Mouse (Mus musculus): ENCODE results near the gene Ptrh1. TPM values are rescaled to one million over a fixed set of nuclear protein-coding genes. Genes with fewer than 3 reads are reported as not detected.

The Ptrh1 gene
- polyA plus RNA-seq, 1 experiment from 2014 or later, result 6.7 TPM

- H3K9ac ChIP-seq, result no peak overlapping the region
Observed at GRCm38 (mm10) chr2:32808816-32809566, 33.4 kb downstream of the Ptrh1 start.

DNA sequence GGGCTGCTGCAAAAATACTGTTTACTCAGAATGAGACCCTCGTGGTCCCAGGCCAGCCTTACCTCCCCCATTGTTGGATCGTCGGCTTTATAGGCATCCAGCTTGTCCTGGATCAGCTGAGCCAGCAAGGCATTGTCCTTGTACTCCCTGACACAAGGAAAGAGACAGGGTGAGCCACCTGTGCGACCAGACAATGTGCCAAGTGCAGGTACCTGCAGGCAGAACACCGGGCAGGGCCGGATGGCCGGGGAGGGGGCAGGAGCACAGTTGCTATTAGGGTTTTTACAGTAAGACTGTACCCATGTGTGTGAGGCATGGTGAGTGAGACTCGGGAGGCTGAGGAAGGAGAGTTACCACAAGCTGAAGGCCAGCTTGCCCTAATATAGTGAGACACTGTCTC is 36.4 kb downstream of the Ptrh1 start:
- no peaks in the 10 kb centered on the region for H3K9me3 ChIP-seq (replicated peaks)
- H3K27ac ChIP-seq (replicated peaks), result no peak overlapping the region
- no peak for ATAC-seq (ENCODE audit: insufficient number of reproducible peaks, low FRiP score, low TSS enrichment, low read depth)
- no peak overlapping the region for H3K4me2 ChIP-seq (replicated peaks)
- no peaks in the 10 kb centered on the region for H3K27me3 ChIP-seq
- no peak overlapping the region for H3K4me3 ChIP-seq (replicated peaks)
- H3K9ac ChIP-seq, result no peak overlapping the region
- WGBS, result 75% methylated on average over 8 of the region's 8 CpGs
- H3K36me3 ChIP-seq, result peaks cover 25% of the 10 kb centered on the region; the same call in 1 of the 2 replicates
- H3K4me1 ChIP-seq, result no peaks in the 10 kb centered on the region

More at GRCm38 (mm10) chr2:32808816-32809566, 33.4 kb downstream of the Ptrh1 start:
- H3K4me1 ChIP-seq, result no peaks in the 10 kb centered on the region
- H3K36me3 ChIP-seq, result peaks cover 30% of the 10 kb centered on the region; the same call in 1 of the 2 replicates
- 92% methylated on average over 14 of the region's 14 CpGs for WGBS
- no peak for ATAC-seq (ENCODE audit: insufficient number of reproducible peaks, low FRiP score, low TSS enrichment, low read depth)
- no peak overlapping the region for H3K4me3 ChIP-seq (replicated peaks)
- H3K27ac ChIP-seq (replicated peaks), result no peak overlapping the region
- H3K9me3 ChIP-seq (replicated peaks), result no peaks in the 10 kb centered on the region
- no peak overlapping the region for H3K4me2 ChIP-seq (replicated peaks)
- no peaks in the 10 kb centered on the region for H3K27me3 ChIP-seq

DNA sequence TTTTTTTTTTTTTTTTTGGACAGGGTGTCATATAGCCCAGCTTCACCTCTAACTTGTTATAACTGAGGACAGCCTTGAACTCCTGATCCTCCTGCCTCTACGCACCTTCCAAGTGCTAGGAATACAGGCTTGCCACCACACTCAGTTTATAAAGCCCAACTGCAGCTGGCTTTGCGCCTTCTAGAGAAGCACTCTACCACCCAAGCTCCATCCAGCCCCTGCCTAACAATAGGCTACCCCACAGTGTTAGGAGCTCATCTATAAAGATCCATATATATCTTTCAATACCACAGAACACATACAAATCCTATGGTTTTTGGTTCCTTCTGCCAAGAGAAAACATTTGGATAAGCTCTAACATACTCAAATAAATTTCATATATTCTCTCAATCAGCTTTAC is 40.9 kb downstream of the Ptrh1 start:
- Histone ChIP-seq H3K4me3 (replicated peaks) (no peak overlapping the region), H3K27me3 (no peaks in the 10 kb centered on the region), H3K9ac (no peak overlapping the region), H3K9me3 (replicated peaks) (no peaks in the 10 kb centered on the region), H3K36me3 (peaks cover 5% of the 10 kb centered on the region; the same call in 1 of the 2 replicates), H3K4me1 (no peaks in the 10 kb centered on the region), H3K27ac (replicated peaks) (no peak overlapping the region), H3K4me2 (replicated peaks) (no peak overlapping the region)
- 91% methylated on average over 2 of the region's 2 CpGs for WGBS
- ATAC-seq (ENCODE audit: insufficient number of reproducible peaks, low FRiP score, low TSS enrichment, low read depth), result no peak

GRCm38 (mm10) chr2:32816946-32817581 is 41.5 kb downstream of the Ptrh1 start:
- no peak overlapping the region for H3K9ac ChIP-seq
- no peak overlapping the region for H3K4me2 ChIP-seq (replicated peaks)
- no peak overlapping the region for H3K4me3 ChIP-seq (replicated peaks)
- H3K9me3 ChIP-seq (replicated peaks), result no peaks in the 10 kb centered on the region
- no peak overlapping the region for H3K27ac ChIP-seq (replicated peaks)
- WGBS, result 72% methylated on average over 17 of the region's 17 CpGs
- H3K36me3 ChIP-seq, result peaks cover 5% of the 10 kb centered on the region; the same call in 1 of the 2 replicates
- H3K4me1 ChIP-seq, result no peaks in the 10 kb centered on the region
- H3K27me3 ChIP-seq, result no peaks in the 10 kb centered on the region
- ATAC-seq (ENCODE audit: insufficient number of reproducible peaks, low FRiP score, low TSS enrichment, low read depth), result no peak

DNA sequence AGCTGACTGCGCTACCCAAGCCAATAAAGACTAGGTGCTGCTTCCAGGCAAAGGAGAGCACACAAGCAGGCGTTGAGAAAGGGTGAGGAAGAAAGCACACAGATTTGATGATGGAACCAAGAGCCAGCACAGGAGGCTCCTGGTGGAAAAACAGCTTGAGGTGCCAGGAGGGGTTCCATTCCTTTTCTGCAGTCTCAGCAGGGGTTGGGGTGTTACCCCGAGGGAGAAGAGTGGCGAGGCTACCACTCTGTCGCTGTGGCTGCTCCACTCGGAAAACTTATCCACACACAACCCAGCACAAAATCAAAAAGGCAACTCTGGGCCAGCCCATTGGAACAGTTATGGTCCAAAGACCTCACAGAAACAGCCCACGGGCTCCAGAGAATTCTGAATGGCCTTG is 42.0 kb downstream of the Ptrh1 start:
- H3K9ac ChIP-seq, result no peak overlapping the region
- H3K4me1 ChIP-seq, result no peaks in the 10 kb centered on the region
- 71% methylated on average over 7 of the region's 7 CpGs for WGBS
- no peak overlapping the region for H3K27ac ChIP-seq (replicated peaks)
- no peaks in the 10 kb centered on the region for H3K27me3 ChIP-seq
- peaks cover 5% of the 10 kb centered on the region; the same call in 1 of the 2 replicates for H3K36me3 ChIP-seq
- no peak for ATAC-seq (ENCODE audit: insufficient number of reproducible peaks, low FRiP score, low TSS enrichment, low read depth)
- no peak overlapping the region for H3K4me2 ChIP-seq (replicated peaks)
- H3K4me3 ChIP-seq (replicated peaks), result no peak overlapping the region
- H3K9me3 ChIP-seq (replicated peaks), result no peaks in the 10 kb centered on the region

- Histone ChIP-seq H3K9ac (no peak overlapping the region), H3K9me3 (replicated peaks) (no peaks in the 10 kb centered on the region), H3K4me2 (replicated peaks) (no peak overlapping the region), H3K4me3 (replicated peaks) (no peak overlapping the region), H3K27me3 (no peaks in the 10 kb centered on the region), H3K27ac (replicated peaks) (no peak overlapping the region), H3K4me1 (no peaks in the 10 kb centered on the region), H3K36me3 (peaks cover 5% of the 10 kb centered on the region; the same call in 1 of the 2 replicates)
- 96% methylated on average over 5 of the region's 5 CpGs for WGBS
- no peak for ATAC-seq (ENCODE audit: insufficient number of reproducible peaks, low FRiP score, low TSS enrichment, low read depth)
Observed at GRCm38 (mm10) chr2:32818208-32818607, 42.6 kb downstream of the Ptrh1 start.

DNA sequence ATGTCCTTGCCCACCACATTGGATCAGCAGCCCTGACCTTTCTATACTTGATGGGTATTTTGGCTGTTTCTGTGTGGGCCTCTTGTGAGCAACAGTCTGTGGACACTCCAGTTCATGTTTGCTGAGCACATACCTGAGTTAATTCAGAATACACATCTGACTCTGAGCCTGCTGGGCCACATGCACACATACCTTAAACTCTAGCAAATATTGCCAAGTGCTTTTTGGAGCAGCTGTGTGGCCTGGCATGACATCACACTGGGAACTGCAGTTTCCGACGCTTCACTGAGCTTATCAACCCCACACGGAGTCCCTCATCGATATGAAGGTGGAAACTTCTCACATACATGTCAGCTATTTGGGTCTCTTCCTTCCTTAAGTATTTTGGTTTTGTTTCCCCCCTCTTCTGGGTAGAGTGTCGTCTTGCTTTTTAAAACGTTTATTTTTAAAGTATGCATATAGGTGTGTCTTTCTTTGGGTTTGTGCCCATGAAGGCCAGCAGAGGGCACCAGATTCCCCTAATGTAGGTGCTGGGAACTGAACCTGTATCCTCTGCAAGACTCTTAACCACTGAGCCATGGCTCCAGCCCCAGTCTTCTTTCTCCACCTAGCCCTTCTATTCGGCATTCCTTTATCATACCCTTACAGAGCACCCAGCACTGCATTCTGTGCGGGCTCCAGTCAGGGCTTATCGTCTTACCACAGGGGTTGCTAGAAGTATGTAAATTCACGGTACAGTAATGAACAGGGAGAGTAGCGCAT is 45.6 kb downstream of the Ptrh1 start:
- Histone ChIP-seq H3K36me3 (no peaks in the 10 kb centered on the region), H3K4me1 (no peaks in the 10 kb centered on the region), H3K4me2 (replicated peaks) (no peak overlapping the region), H3K27me3 (no peaks in the 10 kb centered on the region), H3K27ac (replicated peaks) (no peak overlapping the region), H3K9me3 (replicated peaks) (no peaks in the 10 kb centered on the region), H3K4me3 (replicated peaks) (no peak overlapping the region), H3K9ac (no peak overlapping the region)
- 68% methylated on average over 11 of the region's 11 CpGs for WGBS
- no peak for ATAC-seq (ENCODE audit: insufficient number of reproducible peaks, low FRiP score, low TSS enrichment, low read depth)

DNA sequence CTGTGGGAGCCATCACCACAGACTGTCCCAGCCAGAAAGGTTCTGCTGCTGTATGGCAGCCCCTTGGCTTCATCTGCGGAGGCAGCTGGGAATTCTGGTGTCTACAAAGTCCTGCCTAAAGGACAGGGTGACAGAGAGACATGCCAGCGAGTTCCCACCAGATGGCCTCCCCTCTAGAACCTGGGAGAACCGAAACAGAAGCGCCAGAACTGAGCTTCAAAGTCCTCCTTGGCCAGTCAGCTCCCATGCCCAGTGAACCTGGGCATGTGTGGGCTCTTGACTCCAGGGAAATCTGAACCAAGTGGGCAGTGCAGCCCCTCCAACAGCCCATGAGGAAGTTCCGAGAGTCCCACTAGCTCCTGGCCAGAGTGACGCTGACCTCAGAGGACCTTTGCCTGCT is 47.1 kb downstream of the Ptrh1 start:
- no peak for ATAC-seq (ENCODE audit: insufficient number of reproducible peaks, low FRiP score, low TSS enrichment, low read depth)
- Histone ChIP-seq H3K27ac (replicated peaks) (no peak overlapping the region), H3K4me2 (replicated peaks) (no peak overlapping the region), H3K9me3 (replicated peaks) (no peaks in the 10 kb centered on the region), H3K4me3 (replicated peaks) (no peak overlapping the region), H3K4me1 (no peaks in the 10 kb centered on the region), H3K36me3 (no peaks in the 10 kb centered on the region), H3K27me3 (no peaks in the 10 kb centered on the region), H3K9ac (no peak overlapping the region)
- 78% methylated on average over 6 of the region's 6 CpGs for WGBS

GRCm38 (mm10) chr2:32823153-32823552 is 47.6 kb downstream of the Ptrh1 start:
- Histone ChIP-seq H3K4me2 (replicated peaks) (no peak overlapping the region), H3K4me1 (no peaks in the 10 kb centered on the region), H3K36me3 (no peaks in the 10 kb centered on the region), H3K27me3 (no peaks in the 10 kb centered on the region), H3K4me3 (replicated peaks) (no peak overlapping the region), H3K27ac (replicated peaks) (no peak overlapping the region), H3K9ac (no peak overlapping the region), H3K9me3 (replicated peaks) (no peaks in the 10 kb centered on the region)
- ATAC-seq (ENCODE audit: insufficient number of reproducible peaks, low FRiP score, low TSS enrichment, low read depth), result no peak
- 50% methylated on average over 11 of the region's 11 CpGs for WGBS

GRCm38 (mm10) chr2:32823579-32824154 is 48.1 kb downstream of the Ptrh1 start:
- H3K9ac ChIP-seq, result no peak overlapping the region

DNA sequence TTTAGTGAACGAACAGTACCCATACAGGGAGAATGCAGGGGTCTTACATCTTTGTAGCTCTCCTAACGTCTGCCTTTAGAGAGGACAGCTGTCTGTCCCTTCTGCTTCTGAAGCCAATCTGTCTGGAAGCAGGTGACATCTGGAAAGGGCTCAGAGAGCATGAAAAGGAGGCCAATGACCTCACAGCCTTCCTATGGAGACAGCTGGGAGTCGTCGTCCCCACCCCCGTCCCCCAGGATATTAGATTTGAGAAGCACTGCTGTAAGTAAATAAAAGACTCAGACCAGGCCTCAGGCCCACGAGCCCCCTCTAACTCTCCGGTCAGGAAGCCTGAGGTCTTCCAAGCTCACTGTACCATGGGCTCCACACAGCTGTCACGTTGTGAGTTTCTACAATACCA is 48.6 kb downstream of the Ptrh1 start:
- H3K27me3 ChIP-seq, result no peaks in the 10 kb centered on the region
- no peak overlapping the region for H3K4me2 ChIP-seq (replicated peaks)
- no peaks in the 10 kb centered on the region for H3K4me1 ChIP-seq
- H3K4me3 ChIP-seq (replicated peaks), result no peak overlapping the region
- no peak overlapping the region for H3K27ac ChIP-seq (replicated peaks)
- H3K36me3 ChIP-seq, result no peaks in the 10 kb centered on the region
- H3K9me3 ChIP-seq (replicated peaks), result no peaks in the 10 kb centered on the region
- no peak for ATAC-seq (ENCODE audit: insufficient number of reproducible peaks, low FRiP score, low TSS enrichment, low read depth)
- 48% methylated on average over 8 of the region's 8 CpGs for WGBS
- H3K9ac ChIP-seq, result no peak overlapping the region

More at GRCm38 (mm10) chr2:32823579-32824154, 48.1 kb downstream of the Ptrh1 start:
- Histone ChIP-seq H3K4me2 (replicated peaks) (no peak overlapping the region), H3K9me3 (replicated peaks) (no peaks in the 10 kb centered on the region), H3K4me3 (replicated peaks) (no peak overlapping the region), H3K27me3 (no peaks in the 10 kb centered on the region), H3K36me3 (no peaks in the 10 kb centered on the region), H3K4me1 (no peaks in the 10 kb centered on the region), H3K27ac (replicated peaks) (no peak overlapping the region)
- no peak for ATAC-seq (ENCODE audit: insufficient number of reproducible peaks, low FRiP score, low TSS enrichment, low read depth)
- WGBS, result 65% methylated on average over 8 of the region's 8 CpGs
